Mouse (Mus musculus) cerebellum, adult 2 months (tissue): ENCODE data around the gene Gria1.

Source experiments
- CTCF ChIP-seq: fragments of 200-500 bp; IDR thresholded peaks from 2 replicates; pipeline ENCODE4 v1.5.1; 2011; ENCODE audit warnings: low read depth, mild to moderate bottlenecking, control low read depth, low read length, moderate library complexity, borderline replicate concordance; ENCODE audit not compliant: insufficient read depth
- POLR2A ChIP-seq: fragments of 200-500 bp; IDR thresholded peaks from 2 replicates; pipeline ENCODE4 v1.6.1; 2011; ENCODE audit warnings: low read length, control low read depth, borderline replicate concordance; ENCODE audit not compliant: insufficient read depth

DNA sequence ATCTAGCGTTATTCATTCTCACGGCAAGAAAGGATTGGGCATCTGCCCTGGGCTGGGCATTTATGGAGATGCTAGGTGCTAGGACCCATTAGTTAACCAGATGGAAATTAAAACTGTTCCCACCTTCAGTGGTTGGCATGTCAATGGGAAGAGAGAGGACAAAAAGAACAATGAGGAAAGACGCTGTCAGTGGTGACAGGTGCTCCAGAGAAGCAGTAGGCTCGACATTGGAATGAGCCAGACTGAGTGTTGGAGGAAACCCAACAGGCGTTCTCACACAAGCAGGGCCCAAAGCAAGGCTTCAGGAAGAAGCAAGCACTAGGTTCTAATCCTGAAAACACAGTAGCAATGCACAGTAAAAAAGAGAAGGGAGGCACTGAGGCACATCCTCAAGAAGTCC, 203.4 kb downstream of the Gria1 start:
- no peak for TF ChIP-seq POLR2A
- TF ChIP-seq CTCF: no peak
